Mouse (Mus musculus) MEL (cell line): ENCODE measurements around the gene Nr1h3. TPM values are rescaled to one million over a fixed set of nuclear protein-coding genes. Genes with fewer than 3 reads are reported as not detected.

Experiments
- DNase-seq: peaks from one replicate; pipeline ENCODE4 v3.0.0; 2011; ENCODE audit warnings: low read depth, low spot score
- H3K27ac ChIP-seq: 2 replicates; pipeline ENCODE4 v1.5.1; 2012; ENCODE audit warnings: low read depth, mild to moderate bottlenecking, control low read depth, low read length, moderate library complexity; ENCODE audit not compliant: control insufficient read depth
- H3K27me3 ChIP-seq, 2 experiments: fragments of 150-350 bp in 1 of 2; sonication (generic) in 1 of 2; 2 replicates each; pipeline ENCODE4 v1.6.1; 2012; ENCODE audit warnings: low read length in 2 of 2, mild to moderate bottlenecking in 2 of 2, improper control_type of control experiment in 1 of 2, moderate library complexity in 1 of 2; ENCODE audit not compliant: insufficient read depth in 2 of 2, control insufficient read depth in 1 of 2
- H3K36me3 ChIP-seq, 2 experiments: 2 replicates each; pipeline ENCODE4 v1.6.1; 2012 to 2014; ENCODE audit warnings: low read length in 2 of 2, improper control_type of control experiment in 1 of 2, inconsistent platforms in 1 of 2, mild to moderate bottlenecking in 1 of 2; ENCODE audit not compliant: insufficient read depth in 2 of 2, control insufficient read depth in 1 of 2
- H3K4me1 ChIP-seq, 2 experiments: fragments of 150-350 bp in 1 of 2; sonication (generic) in 1 of 2; 2 replicates each; pipeline ENCODE4 v1.6.1; 2012; ENCODE audit warnings: low read length in 2 of 2, improper control_type of control experiment in 1 of 2, mild to moderate bottlenecking in 1 of 2; ENCODE audit not compliant: insufficient read depth in 2 of 2, control insufficient read depth in 1 of 2
- H3K4me3 ChIP-seq, 2 experiments: fragments of 150-350 bp in 1 of 2; sonication (generic) in 1 of 2; 2 replicates each; pipeline ENCODE4 v1.5.1; 2012; ENCODE audit warnings: low read depth in 2 of 2, low read length in 2 of 2, mild to moderate bottlenecking in 2 of 2, moderate library complexity in 2 of 2, control low read depth in 1 of 2, improper control_type of control experiment in 1 of 2; ENCODE audit not compliant: control insufficient read depth in 1 of 2, insufficient read depth in 1 of 2
- H3K79me2 ChIP-seq: 2 replicates; pipeline ENCODE4 v1.6.1; 2012; ENCODE audit warnings: mild to moderate bottlenecking, low read length, moderate library complexity; ENCODE audit not compliant: control insufficient read depth, poor library complexity, insufficient read depth
- H3K9ac ChIP-seq: 2 replicates; pipeline ENCODE4 v1.6.1; 2012; ENCODE audit warnings: low read depth, mild to moderate bottlenecking, control low read depth, low read length, moderate library complexity; ENCODE audit not compliant: control insufficient read depth, poor library complexity, severe bottlenecking
- H3K9me3 ChIP-seq: fragments of 150-350 bp; sonication (generic); replicated peaks from 2 replicates; pipeline ENCODE4 v1.6.1; 2012; ENCODE audit warnings: mild to moderate bottlenecking, low read length, improper control_type of control experiment, moderate library complexity; ENCODE audit not compliant: insufficient read depth
- BHLHE40 ChIP-seq: IDR thresholded peaks from 2 replicates; pipeline ENCODE4 v1.6.1; 2012; ENCODE audit warnings: low read depth, mild to moderate bottlenecking, inconsistent platforms, low read length, improper control_type of control experiment, borderline replicate concordance
- CHD1 ChIP-seq: IDR thresholded peaks from 2 replicates; pipeline ENCODE4 v1.6.1; 2012; ENCODE audit warnings: low read depth, mild to moderate bottlenecking, inconsistent platforms, low read length, improper control_type of control experiment
- E2F4 ChIP-seq: IDR thresholded peaks from 2 replicates; pipeline ENCODE4 v1.6.1; 2011; ENCODE audit warnings: low read depth, low read length, improper control_type of control experiment, borderline replicate concordance
- ELF1 ChIP-seq: IDR thresholded peaks from 2 replicates; pipeline ENCODE4 v1.6.1; 2014; ENCODE audit warnings: low read depth, mild to moderate bottlenecking, inconsistent platforms, low read length, improper control_type of control experiment, moderate library complexity
- EP300 ChIP-seq, 2 experiments: IDR thresholded peaks; 2 replicates each; pipeline ENCODE4 v1.6.1; 2011; ENCODE audit warnings: improper control_type of control experiment in 2 of 2, low read length in 2 of 2, low read depth in 1 of 2, mild to moderate bottlenecking in 1 of 2
- ETS1 ChIP-seq: IDR thresholded peaks from 2 replicates; pipeline ENCODE4 v1.6.1; 2012; ENCODE audit warnings: low read depth, mild to moderate bottlenecking, inconsistent platforms, low read length, improper control_type of control experiment, moderate library complexity
- GATA1 ChIP-seq: IDR thresholded peaks from 2 replicates; pipeline ENCODE4 v1.6.1; 2011; ENCODE audit warnings: low read depth, low read length, improper control_type of control experiment
- HCFC1 ChIP-seq: IDR thresholded peaks from 2 replicates; pipeline ENCODE4 v1.6.1; 2012; ENCODE audit warnings: low read depth, mild to moderate bottlenecking, inconsistent platforms, low read length, improper control_type of control experiment, moderate library complexity
- JUND ChIP-seq: IDR thresholded peaks from 2 replicates; pipeline ENCODE4 v1.6.1; 2011; ENCODE audit warnings: low read depth, mild to moderate bottlenecking, improper control_type of control experiment, low read length
- MAFK ChIP-seq: IDR thresholded peaks from 2 replicates; pipeline ENCODE4 v1.6.1; 2011; ENCODE audit warnings: low read depth, mild to moderate bottlenecking, low read length, improper control_type of control experiment, borderline replicate concordance
- MAZ ChIP-seq: IDR thresholded peaks from 2 replicates; pipeline ENCODE4 v1.6.1; 2012; ENCODE audit warnings: low read depth, mild to moderate bottlenecking, inconsistent platforms, low read length, improper control_type of control experiment
- MEF2A ChIP-seq: IDR thresholded peaks from 2 replicates; pipeline ENCODE4 v1.6.1; 2014; ENCODE audit warnings: low read depth, mild to moderate bottlenecking, inconsistent platforms, low read length, improper control_type of control experiment; ENCODE audit not compliant: poor library complexity, insufficient replicate concordance, severe bottlenecking; ENCODE audit errors: extremely low read depth
- RCOR1 ChIP-seq: IDR thresholded peaks from 2 replicates; pipeline ENCODE4 v1.6.1; 2012; ENCODE audit warnings: low read depth, mild to moderate bottlenecking, inconsistent platforms, low read length, improper control_type of control experiment
- SIN3A ChIP-seq: IDR thresholded peaks from 2 replicates; pipeline ENCODE4 v1.6.1; 2012; ENCODE audit warnings: low read length, improper control_type of control experiment, inconsistent platforms
- TAL1 ChIP-seq: IDR thresholded peaks from 2 replicates; pipeline ENCODE4 v1.6.1; 2012; ENCODE audit warnings: mild to moderate bottlenecking, inconsistent platforms, low read length, moderate library complexity, mixed read lengths
- TBP ChIP-seq: IDR thresholded peaks from 2 replicates; pipeline ENCODE4 v1.8.0; 2011; ENCODE audit warnings: low read depth, low read length, improper control_type of control experiment
- TCF12 ChIP-seq: IDR thresholded peaks from 2 replicates; pipeline ENCODE4 v1.6.1; 2014; ENCODE audit warnings: low read depth, mild to moderate bottlenecking, inconsistent platforms, low read length, improper control_type of control experiment, moderate library complexity
- USF2 ChIP-seq, 2 experiments: IDR thresholded peaks; 2 replicates each; pipeline ENCODE4 v1.6.1; 2011 to 2012; ENCODE audit warnings: improper control_type of control experiment in 2 of 2, low read length in 2 of 2, borderline replicate concordance in 1 of 2, inconsistent platforms in 1 of 2, low read depth in 1 of 2, mild to moderate bottlenecking in 1 of 2; ENCODE audit not compliant: insufficient read depth in 1 of 2
- ZNF384 ChIP-seq: IDR thresholded peaks from 2 replicates; pipeline ENCODE4 v1.6.1; 2012; ENCODE audit warnings: low read depth, mild to moderate bottlenecking, inconsistent platforms, low read length, improper control_type of control experiment
- polyA plus RNA-seq, 2 experiments: library from polyadenylated mRNA; stranded (reverse) in 1 of 2; unstranded in 1 of 2; fragments of >175 nt in 1 of 2; fragments of >200 nt in 1 of 2; gene quantifications; 2 replicates each; pipeline versions ENCODE4 v1.2.1 to v1.2.4; 2012; ENCODE audit warnings: low replicate concordance in 2 of 2, low read depth in 1 of 2; ENCODE audit not compliant: insufficient read length in 2 of 2, insufficient read depth in 1 of 2, missing spikeins in 1 of 2
- total RNA-seq: library from RNA; depleted of rRNA; stranded (reverse); fragments of 300-350 nt; gene quantifications from 2 replicates; pipeline ENCODE4 v1.2.3, GENCODE M21; 2012

Gene Nr1h3
- total and polyA plus RNA-seq, 3 experiments = 3.5 to 6.9 TPM; not detected in 1

- Histone ChIP-seq H3K9me3 (no peaks in the 10 kb centered on the region), H3K4me3 (no peak overlapping the region), H3K4me1 (peaks cover 13% of the 10 kb centered on the region in 2 experiments)
- DNase-seq = peak; percentile 71
- TF ChIP-seq EP300 (IDR thresholded peaks at IDR 0.05; ENCODE audit: low read depth in 1 of 2, low read length in 2 of 2) (peak; percentile 84 to 92), USF2 (IDR thresholded peaks at IDR 0.05; ENCODE audit: borderline replicate concordance in 1 of 2, insufficient read depth in 1 of 2, low read depth in 1 of 2, low read length in 2 of 2) (no peak), MEF2A (peak; percentile 36; the same call in 1 of the 2 replicates), TBP (no peak; the same call in 1 of the 2 replicates), SIN3A (peak; percentile 39), ELF1 (peak; percentile 33; the same call in 1 of the 2 replicates), E2F4 (no peak), HCFC1 (0 out of 2 replicates have a peak, but pooled peaks have one; percentile 37), TCF12 (peak; percentile 98), ETS1 (peak; percentile 77; the same call in 1 of the 2 replicates), RCOR1 (peak; percentile 62), MAFK (no peak), TAL1 (peak; percentile 80), CHD1 (no peak), MAZ (peak; percentile 99), BHLHE40 (peak; percentile 35; the same call in 1 of the 2 replicates), GATA1 (peak; percentile 85; the same call in 1 of the 2 replicates), ZNF384 (0 out of 2 replicates have a peak, but pooled peaks have one; percentile 26)
- TF ChIP-seq, all 39 proteins: peak for 13
- peaks cover 0 to 16% of the 10 kb centered on the region in 2 experiments; a peak in 2 of 4 replicates for H3K36me3 ChIP-seq
- H3K27me3 ChIP-seq = no peaks in the 10 kb centered on the region
- H3K9ac ChIP-seq = no peak overlapping the region
- no peak overlapping the region for H3K27ac ChIP-seq
- H3K79me2 ChIP-seq = no peaks in the 10 kb centered on the region
Observed at GRCm38 (mm10) chr2:91244557-91245228, 42.1 kb upstream of the Nr1h3 start.

GRCm38 (mm10) chr2:91243416-91243815, 40.8 kb upstream of the Nr1h3 start:
- no peak for TF ChIP-seq JUND
- peak; percentile 28; the same call in 1 of the 2 replicates for TF ChIP-seq ETS1
- TF ChIP-seq TCF12 = peak; percentile 22; the same call in 1 of the 2 replicates

More at GRCm38 (mm10) chr2:91243416-91243815, 40.8 kb upstream of the Nr1h3 start:
- Histone ChIP-seq H3K36me3 (peaks cover 0 to 16% of the 10 kb centered on the region in 2 experiments; a peak in 2 of 4 replicates), H3K27me3 (no peaks in the 10 kb centered on the region), H3K4me1 (peaks cover 13% of the 10 kb centered on the region in 2 experiments), H3K4me3 (no peak overlapping the region), H3K27ac (no peak overlapping the region), H3K79me2 (no peaks in the 10 kb centered on the region), H3K9me3 (no peaks in the 10 kb centered on the region), H3K9ac (no peak overlapping the region)
- peak; percentile 63 for DNase-seq
